Mouse (Mus musculus) spleen, adult 2 months (tissue): ENCODE results near the gene Tgfbr2.

Experiments used
- CTCF ChIP-seq: fragments of 200-500 bp; IDR thresholded peaks from 2 replicates; pipeline ENCODE4 v1.5.1; 2011; ENCODE audit warnings: mild to moderate bottlenecking, inconsistent platforms; ENCODE audit not compliant: insufficient read depth, insufficient read length, insufficient replicate concordance; ENCODE audit errors: extremely low read depth
- POLR2A ChIP-seq: fragments of 200-500 bp; IDR thresholded peaks from 2 replicates; pipeline ENCODE4 v1.6.1; 2011; ENCODE audit warnings: low read depth, low read length, inconsistent platforms

DNA sequence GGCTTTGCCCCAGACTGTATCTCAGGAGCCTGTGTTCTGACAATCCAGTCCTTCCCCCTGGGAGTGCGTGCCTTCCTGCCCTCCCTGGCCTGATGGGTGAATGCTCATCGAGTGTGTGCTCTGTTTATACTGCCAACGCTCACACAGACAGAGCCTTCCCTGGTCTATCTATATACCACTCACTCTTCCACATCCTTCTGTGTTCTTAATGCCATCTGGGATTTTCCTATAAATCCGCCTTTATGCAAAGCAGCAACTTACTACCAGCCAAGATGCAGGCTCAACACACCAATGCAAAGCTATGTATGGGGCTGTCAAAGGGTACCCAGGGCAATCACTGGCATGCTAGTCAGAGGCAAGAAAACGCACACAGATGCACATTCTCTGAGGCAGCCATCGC is 89.2 kb downstream of the Tgfbr2 start:
- TF ChIP-seq CTCF = no peak
- TF ChIP-seq POLR2A = no peak
